Mouse (Mus musculus) heart, postnatal 4 days (tissue): ENCODE measurements around the gene D16Ertd472e. TPM values are rescaled to one million over a fixed set of nuclear protein-coding genes. Genes with fewer than 3 reads are reported as not detected.

Experiments used
- total RNA-seq, 2 experiments: library from RNA; stranded (reverse); gene quantifications; 2 replicates each; pipeline ENCODE4 v1.2.3; 2021

D16Ertd472e gene
- total RNA-seq, 2 experiments from 2014 or later = 7.8 to 8.0 TPM

Other genes with a start within 250 kb of the D16Ertd472e start
- gene Btg3, start 199.5 kb downstream of the D16Ertd472e start, total RNA-seq = 10 to 100 TPM; 22.6 to 28.5 TPM